Mouse (Mus musculus) layer of hippocampus, adult 11-12 months (tissue): ENCODE data around the gene Amd1.
"Not testable (repeated sequence)": the region's sequence is repeated elsewhere in the genome, so short reads cannot be mapped to it uniquely, and the experiment has no call there.

Source experiments
- DNase-seq: peaks from one replicate; pipeline ENCODE4 v3.0.0; 2022; ENCODE audit warnings: low spot score

Amd1 gene

DNA sequence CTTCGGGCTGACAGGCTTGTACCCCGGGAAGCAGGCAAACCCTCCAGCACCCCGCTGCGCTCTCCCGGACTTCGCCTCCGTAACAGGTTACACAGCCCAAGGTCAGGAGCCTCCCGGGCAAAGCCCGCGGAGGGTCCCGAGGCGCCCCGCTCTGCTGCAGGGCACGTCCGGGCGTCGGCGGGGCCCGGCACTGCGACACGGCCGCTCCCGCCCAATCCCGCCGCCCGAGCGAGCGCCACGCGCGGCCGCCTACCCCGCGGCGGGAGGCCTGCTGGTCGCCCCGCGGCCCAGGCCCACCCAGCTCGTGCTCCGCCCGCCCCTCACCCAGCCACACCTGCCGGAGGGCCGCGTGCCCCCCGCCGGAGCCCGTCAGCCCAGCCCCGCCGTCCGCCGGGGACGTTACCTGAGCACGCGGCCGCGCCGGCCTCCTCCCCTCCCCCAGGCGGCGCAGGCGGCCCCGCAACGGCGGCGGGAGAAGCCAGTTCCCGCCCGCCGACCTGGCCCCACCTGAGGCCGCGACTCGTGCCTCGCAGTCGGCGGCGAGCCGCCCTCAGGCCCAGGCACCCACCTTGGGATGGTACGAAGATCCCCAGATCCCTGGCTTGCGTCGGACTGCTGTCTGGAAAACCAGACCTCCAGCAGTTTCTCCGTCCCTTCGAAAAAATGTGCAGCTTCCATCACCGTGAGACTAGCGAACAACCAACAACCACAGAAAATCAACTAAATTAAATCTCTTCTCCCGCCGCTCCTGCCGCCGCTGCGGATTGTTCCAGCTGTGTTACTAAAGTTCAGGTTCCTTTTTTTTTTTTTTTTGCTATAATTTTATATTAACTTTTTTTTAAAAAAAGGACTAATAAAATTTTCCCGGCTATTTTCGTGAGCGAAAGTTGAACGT lies 558 bp downstream of the Amd1 start:
- not testable (repeated sequence) for DNase-seq

DNA sequence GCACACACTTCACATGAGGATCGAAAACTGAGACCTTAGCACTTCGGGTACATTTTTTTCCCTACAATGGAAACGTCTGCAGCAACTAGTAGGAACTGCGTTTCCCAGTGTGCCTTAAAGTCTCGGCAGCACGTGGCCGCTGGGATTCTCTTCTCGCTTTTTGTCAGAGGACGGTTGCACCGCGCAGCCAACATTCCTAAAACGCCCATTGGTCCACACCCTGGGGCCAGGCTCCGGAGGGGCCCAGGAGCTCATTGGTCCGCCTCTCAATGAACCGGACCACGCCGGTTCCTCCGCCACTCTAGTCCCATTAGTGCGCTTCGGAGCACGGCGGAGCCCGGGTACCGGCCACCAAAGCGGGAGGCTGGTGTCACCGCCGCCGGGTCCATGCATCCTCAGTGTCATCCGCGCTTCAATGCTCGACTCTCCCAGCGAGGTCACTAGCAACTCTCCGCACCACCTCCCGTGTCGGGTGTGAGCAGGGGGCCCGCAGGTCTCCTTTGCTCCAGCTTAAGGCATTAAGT lies 1.3 kb downstream of the Amd1 start:
- peak; percentile 87 for DNase-seq

DNA sequence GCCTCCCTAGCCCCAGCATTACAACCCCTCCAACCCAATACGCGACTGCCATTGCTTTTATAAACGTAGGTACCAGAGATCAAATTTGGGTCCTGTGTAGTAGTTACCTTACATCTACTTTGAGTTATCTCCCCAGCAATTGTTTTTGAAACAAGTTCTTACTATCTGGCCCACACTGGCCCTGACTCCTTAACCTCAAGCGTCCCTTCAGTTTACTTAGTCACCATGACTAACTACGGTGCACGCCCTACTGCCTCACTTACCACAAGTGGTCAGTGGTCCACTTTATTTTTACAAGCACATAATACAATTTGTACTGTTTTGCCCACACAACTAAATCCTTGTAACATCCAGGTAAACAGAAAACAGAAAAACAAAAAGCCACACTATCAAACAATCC lies 9.3 kb downstream of the Amd1 start:
- DNase-seq, result no peak

DNA sequence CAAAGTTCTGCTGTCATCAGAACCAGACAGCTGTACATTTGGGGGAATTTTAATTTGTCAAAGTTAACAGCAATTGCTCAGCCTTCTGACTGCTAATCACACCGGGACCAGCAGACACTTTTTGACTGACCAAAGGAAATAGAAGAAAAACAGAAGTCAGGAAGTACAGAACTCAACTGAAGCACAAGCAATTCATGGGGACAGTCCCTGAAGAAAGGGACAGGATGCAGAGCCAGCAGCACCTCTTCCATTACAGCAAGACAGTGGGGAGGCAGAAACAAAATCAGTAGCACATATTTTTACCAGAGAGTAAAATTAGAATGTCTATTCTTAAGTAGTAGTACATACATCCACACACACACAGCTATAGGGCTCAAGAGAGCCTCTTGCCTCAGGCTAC lies 15.2 kb downstream of the Amd1 start:
- no peak for DNase-seq

DNA sequence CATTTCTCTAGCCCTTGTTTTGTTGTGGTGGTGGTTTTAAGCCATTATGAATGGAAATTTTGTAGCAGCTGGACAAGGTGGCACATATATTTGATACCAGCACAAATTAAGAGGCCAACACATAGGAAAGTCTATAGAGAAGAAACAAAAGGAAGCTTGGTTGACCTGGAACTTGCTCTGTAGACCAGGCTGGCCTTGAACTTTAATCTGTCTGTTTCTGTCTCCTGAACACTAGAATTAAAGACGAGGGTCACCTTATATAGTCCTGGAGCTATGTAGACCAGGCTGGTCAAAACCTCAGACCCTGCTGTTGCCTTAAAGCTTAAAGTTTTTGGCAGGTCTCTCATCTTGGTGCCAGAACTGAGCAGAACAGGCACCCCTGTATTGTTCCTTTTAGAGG lies 16.4 kb downstream of the Amd1 start:
- no peak for DNase-seq

DNA sequence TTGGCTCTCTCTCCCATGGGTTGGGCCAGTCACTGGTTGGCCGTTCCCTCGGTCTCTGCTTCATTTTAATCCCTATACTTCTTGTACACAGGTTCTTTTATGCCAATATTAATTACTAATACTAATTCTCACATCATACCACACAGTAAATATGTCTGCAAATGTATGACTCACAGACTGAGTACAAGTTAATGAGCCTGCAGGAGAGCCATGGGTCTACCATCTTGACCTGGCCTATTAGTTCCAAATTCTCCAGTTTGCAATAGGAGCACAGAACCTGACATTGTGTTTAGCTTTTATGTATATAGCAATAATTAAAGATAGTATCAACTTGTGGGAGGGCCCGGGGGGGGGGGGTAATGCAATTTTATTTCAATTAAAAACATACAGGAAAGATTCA lies 17.0 kb downstream of the Amd1 start:
- DNase-seq, result no peak

DNA sequence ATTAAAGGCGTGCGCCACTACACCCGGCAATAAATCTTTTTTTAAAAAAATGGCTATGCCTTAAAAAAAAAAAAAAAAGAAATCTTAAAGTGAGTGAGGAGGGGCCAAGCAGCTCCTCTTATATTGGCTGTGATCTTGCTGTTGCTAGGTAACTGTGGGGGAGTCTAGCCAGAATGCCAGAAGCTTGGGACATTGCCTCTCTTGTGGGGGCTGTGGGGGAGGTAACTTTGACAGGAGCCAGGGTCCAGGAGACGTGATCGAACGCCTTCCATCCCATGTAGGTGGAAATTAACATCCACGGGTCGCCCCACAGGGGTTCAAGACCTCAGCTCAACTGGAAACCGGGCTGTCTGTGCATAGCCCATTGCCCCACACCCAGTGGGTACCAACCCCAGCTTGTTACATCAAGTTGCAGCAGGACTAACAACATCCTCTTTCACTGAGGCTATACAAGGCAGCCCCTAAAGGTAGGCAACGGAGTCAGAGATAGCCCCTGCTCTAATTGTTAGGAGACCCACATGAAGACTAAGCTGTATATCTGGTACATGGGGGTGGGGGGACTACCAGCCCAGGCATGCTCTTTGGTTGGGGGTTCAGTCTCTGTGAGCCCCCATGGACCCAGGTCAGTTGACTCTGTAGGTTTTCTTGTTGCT lies 17.7 kb downstream of the Amd1 start:
- DNase-seq, result peak; percentile 30

DNA sequence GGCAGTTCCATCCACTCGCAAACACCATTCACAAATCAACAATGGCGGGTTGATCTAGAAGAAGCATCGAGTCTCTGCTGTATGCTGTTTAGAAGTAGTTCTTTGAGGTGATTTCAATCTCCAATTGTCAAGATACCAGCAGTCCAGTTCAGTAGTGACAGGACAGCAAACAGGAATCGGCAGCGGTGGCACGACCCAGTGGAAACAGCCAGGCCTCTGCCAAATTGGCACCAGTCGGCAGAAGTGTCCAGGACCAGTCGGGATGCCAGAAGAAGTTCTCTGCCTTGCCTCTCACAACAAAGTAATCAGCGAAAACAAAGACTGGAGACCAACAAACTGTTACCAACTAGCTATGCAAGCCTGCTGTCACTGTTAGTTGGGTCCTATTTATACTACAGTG lies 18.4 kb downstream of the Amd1 start:
- DNase-seq, result no peak

DNA sequence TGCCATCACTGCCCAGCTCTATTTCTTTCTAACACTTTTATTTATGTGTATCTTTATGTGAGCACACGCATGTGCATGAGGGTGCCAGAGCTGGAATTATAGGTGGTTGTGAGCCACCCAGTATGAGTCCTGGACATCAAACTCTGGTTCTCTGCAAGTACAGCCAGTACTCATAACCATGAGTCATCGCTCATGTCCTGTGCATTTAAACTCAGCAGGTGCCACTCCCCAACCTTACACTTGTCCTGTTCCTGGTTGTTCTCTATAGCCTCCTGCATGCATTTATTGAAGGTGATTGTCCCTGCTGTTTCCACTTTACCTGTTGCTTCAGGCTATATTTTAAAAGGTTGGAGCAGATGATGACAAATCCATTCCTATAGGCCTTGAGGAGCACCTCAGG lies 20.4 kb downstream of the Amd1 start:
- DNase-seq, result no peak

DNA sequence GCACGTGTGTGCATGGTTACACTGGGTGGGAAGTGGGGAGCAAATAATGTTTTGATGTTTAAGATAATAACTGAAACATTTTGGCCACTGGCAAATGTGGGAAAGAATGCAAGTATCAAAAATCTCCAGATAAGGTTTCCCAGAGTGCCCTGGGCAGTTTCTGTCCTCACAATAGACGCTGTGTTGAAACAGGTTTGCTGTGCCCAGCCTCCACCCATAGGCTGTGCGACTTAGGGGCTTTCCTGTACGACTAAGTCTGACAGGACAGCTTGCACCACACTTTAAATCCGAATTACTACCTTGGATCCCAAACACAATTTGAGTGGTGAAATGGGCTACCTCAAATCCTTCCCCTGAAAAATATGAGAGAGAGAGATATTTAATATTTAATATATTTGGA lies 23.7 kb downstream of the Amd1 start:
- no peak for DNase-seq

DNA sequence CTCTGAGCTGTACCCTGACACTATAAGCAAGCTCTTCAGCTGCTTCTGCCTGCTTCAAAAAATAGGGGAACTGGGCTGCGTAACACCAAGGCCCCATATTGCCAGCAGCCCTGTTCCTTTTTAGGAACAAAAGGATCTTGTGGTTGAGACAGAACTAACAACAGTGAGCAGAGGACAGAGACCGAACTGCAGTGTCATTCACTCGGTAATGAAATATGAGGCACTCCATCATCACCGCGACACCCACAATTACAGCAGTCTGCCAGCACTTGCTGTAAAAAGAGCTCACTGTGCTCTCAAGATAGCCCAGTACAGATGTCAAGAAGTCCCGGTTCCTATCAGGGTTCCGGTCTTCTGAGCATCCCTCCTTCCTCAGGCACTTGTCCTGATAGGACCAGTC lies 26.0 kb downstream of the Amd1 start:
- DNase-seq, result no peak

DNA sequence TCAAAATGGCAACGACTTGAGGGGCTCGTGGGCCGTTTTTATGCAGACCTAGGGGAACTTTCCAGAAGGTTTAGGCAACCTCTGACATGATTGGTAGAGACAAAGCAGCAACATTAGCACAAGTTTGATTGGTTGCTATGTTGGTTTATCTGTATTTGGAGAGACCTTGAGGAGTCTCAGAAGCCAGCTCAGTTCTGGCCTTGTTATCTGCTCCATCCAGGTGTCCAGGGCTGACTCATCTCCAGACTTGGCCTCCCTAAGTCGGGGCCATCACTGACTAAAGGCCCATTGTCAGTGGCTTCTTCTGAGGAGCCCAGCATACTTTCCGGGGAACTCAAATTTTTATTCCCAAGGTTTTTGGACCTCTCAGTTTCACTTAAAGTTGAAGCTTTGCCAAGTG lies 28.0 kb downstream of the Amd1 start:
- no peak for DNase-seq

DNA sequence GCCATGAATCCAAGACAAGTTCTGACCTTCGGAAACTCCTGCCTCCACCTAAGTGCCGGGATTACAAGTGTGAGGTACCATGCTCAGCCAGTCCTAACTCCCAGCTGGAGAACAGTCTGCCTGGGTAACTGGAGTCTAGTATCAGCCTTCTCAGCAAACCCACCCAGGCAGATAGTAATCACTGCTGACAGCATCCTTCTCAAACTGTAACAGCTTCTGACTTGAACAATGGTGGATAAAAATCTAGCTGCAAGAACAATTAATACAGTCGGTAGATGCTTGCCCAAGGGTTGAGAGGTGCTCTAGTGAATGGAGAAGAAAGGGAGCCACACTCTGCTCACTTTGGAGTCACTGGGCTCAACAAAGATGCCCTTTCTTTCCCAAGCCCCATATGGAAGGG lies 30.8 kb downstream of the Amd1 start:
- DNase-seq, result no peak

DNA sequence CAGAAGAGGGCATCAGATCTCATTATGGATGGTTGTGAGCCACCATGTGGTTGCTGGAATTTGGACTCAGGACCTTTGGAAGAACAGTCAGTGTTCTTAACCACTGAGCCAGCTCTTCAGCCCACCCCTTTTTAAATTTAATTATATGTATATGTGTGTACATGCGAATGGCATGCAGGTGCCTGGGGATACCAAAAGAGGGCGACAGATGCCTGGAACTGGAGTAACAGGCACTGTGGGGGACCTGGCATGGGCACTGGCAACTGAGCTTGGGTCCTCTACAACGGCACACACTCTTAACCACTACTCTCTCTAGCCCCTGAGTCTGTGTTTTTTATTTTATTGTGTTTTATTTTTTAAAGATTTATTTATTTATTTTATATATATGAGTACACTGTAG lies 37.1 kb downstream of the Amd1 start:
- no peak for DNase-seq

DNA sequence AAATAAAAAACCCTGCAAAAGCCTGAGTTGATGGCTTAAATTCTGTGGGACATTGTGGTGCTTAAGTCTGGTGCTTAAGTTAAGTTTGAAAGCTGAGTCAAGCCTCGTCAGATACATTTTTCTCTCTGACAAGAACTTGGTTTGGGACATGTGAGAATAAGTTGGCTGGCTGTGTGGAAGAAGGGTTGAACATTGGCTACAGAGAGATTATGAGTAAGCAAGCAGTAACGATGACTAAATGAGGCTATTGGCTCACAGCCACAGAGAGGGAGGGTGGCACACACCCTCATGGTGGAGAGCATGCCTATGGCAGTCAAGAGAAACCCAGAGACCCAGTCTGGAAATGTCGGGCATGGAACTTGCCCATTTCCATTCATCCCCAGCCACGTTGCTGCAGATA lies 38.3 kb downstream of the Amd1 start:
- no peak for DNase-seq

DNA sequence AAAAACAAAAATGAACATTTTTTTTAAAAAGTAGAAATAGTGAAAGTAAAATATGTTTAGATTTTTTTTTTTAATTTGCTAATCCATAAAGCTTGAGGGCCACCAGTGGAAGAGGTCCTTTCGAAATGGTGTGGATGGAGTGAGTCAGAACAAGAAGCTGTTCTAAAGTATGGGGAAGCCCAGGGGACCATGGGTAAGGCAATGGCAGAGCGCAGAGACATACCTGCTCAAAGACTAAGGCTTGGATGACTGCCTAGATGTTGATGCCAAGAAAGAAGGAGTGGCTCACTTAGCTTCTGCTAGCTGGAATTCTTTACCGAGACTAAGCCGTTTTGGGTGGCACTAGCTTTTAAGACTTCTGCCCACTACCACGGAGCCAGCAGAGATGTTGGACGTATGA lies 39.8 kb downstream of the Amd1 start:
- DNase-seq, result no peak

DNA sequence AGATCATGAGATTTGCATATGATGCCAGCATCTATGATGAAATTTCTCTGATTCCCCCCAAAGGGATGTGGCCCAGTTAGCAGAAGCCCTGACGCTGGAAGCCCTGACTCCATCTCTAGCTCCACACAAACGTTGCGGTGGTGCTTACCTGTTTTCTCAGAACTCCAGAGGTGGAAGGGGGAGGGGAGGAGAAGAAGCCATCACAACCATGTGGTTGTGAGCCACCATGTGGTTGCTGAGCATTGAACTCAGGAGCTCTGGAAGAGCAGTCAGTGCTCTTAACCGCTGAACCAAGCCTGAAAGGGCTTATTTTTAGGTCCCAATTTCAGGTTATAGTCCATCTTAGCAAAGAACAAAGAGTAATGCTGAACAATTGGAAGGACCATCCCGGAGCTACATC lies 41.7 kb downstream of the Amd1 start:
- DNase-seq, result no peak

DNA sequence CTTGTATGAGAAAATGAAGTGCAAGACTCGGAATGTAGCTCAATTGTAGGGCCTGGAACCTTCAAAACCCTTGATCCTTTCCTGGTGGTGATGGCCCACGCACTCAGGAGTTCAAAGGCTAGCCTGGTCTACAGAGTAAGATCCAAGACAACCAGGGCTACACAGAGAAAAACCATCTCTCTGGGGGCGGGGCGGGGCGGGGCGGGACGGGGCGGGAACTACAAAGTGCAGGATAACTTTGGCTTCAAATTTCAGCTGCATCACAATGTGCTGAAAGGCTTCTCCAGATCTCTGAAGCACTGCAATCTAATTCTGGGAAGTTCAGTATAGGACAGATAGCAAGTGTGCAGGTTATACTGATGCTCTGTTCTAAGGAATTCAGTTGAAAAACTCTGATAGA lies 42.4 kb downstream of the Amd1 start:
- no peak for DNase-seq

DNA sequence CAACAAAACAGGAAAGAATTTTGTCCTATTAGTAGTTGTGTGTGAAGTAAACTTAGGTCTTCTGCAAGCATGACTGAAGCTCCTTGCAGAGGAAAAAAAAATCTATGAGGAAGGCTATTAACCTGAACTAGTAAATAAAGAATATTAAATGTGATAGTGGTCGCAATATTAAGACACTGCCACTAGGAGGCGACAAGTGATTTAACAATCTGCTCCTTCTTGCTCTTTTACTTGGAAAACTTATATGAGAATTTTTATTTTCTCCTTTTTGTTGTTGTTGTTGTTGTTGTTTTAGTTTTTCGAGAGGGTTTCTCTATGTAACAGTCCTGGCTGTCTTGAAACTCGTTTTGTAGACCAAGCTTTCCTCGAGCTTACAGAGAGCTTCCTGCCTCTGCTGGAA lies 43.0 kb downstream of the Amd1 start:
- DNase-seq, result peak; percentile 66

DNA sequence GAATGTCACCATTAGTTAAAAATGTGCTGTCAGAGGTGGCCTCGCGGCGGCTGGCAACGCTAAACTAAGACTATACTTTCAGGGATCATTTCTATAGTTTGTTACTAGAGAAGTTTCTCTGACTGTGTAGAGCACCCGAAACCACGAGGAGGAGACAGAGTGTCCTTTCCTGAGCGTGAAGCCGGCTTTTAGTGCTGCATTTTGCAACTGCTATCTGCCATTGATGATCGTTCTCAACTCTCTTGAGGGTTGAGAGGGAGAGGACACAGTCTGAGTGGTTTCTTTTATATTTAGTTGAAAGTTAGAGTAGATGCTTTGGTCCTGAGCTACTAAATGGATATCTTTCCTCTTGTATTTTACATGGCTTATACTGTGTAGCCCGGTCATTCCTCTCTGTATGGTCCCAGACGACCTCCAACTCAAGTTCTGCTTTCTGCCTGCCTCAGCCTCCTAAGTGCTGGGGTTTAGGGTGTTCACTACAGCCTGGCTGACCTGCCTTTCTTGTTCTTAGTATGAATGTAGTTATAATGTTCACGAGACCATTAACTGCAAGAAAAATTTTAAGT lies 43.5 kb downstream of the Amd1 start:
- DNase-seq, result peak; percentile 58

DNA sequence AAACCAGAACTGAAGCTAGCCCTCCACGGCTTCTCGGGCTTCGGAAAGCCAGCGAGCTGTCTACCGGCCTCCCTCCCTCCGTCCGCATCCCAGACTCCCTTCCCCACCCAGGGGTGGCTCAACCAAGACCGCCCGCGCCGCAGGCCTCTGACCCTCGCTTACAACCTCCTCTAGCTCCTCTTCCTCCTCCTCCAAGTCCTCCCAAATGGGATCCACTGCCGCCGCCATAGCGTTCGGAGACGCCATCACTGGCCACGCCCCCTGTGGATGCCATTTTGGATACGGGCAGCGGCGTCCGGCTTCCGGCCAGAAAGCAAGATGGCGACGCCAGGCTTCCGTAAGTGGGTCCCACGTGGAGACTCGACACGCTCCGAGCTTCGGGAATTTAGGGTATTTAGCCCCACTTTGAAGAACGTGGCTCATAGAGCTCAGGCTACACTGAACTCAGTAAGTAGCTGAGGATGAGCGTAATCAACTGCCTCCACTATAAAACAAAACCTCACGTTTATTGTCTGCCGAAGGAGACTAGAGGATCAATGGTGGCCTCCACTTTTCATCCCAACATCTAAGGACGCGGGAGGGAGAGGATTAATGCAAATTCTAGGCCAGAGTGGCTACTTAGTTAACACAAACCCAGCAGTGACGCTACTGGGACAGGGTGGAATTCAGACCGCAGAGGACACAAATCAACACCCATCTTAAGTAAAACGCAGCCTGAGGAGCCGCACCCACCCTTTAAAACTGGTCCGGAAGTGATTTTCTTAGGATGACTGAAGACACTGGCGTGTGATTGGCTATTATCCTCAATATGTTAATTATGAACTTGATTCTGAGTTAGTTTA lies 44.4 kb downstream of the Amd1 start, which contains the start of gene Gtf3c6:
Gene Gtf3c6 (minus strand): TSS at position 695 of the 842 bp plus-strand sequence.
- DNase-seq, result peak; percentile 95

DNA sequence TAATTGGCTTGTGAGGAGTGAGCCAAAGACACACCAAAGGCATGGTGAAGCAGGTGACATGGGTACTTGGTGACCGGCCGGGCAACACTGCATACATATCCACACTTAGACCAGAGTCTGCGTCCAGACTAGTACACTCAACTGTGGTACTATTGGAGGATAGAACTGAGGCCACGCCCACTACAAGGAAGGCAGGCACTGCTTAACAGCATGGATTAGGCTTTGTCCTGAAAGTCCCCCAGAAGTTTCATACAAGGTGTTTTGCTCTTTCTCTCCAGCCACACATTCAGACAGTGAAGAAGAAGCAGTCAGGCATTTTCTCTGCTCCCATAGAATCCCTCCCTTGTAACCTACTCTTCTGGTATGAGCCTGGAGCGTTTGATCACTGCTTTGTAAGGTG lies 45.3 kb downstream of the Amd1 start:
- DNase-seq, result peak; percentile 35
